Mouse (Mus musculus) midbrain, embryonic 10.5 days (tissue): ENCODE measurements at regions not wholly inside any gene's neighbourhood (a gene's known extent, or its start where the extent isn't known, plus 50 kb on each side); places are given as distances from the start of the nearest gene placed in this dataset.

Experiments used
- DNase-seq: peaks from one replicate; pipeline ENCODE4 v3.0.0-alpha.2; 2017; ENCODE audit warnings: low spot score
- H3K27ac ChIP-seq: fragments of 300-500 bp; sonication (generic); replicated peaks from 2 replicates; pipeline ENCODE4 v1.5.1; 2016; ENCODE audit warnings: mild to moderate bottlenecking
- H3K27me3 ChIP-seq: fragments of 300-500 bp; sonication (generic); 2 replicates; pipeline ENCODE4 v1.6.1; 2016; ENCODE audit warnings: low read depth, mild to moderate bottlenecking; ENCODE audit not compliant: poor library complexity, severe bottlenecking
- H3K36me3 ChIP-seq: fragments of 300-500 bp; sonication (generic); 2 replicates; pipeline ENCODE4 v1.6.1; 2016; ENCODE audit warnings: mild to moderate bottlenecking, moderate library complexity
- H3K4me1 ChIP-seq: fragments of 300-500 bp; sonication (generic); 2 replicates; pipeline ENCODE4 v1.6.1; 2016
- H3K4me3 ChIP-seq: fragments of 300-500 bp; sonication (generic); 2 replicates; pipeline ENCODE4 v1.5.1; 2016; ENCODE audit warnings: mild to moderate bottlenecking, moderate library complexity
- H3K9me3 ChIP-seq: fragments of 300-500 bp; sonication (generic); replicated peaks from 2 replicates; pipeline ENCODE4 v1.6.1; 2016; ENCODE audit warnings: mild to moderate bottlenecking
- WGBS: fragments of 180-500 bp; shearing (Covaris S2); methylation state at CpG from one replicate; pipeline ENCODE4 v1.1.7; 2016; 5-methylcytosine and 5-hydroxymethylcytosine counted together

DNA sequence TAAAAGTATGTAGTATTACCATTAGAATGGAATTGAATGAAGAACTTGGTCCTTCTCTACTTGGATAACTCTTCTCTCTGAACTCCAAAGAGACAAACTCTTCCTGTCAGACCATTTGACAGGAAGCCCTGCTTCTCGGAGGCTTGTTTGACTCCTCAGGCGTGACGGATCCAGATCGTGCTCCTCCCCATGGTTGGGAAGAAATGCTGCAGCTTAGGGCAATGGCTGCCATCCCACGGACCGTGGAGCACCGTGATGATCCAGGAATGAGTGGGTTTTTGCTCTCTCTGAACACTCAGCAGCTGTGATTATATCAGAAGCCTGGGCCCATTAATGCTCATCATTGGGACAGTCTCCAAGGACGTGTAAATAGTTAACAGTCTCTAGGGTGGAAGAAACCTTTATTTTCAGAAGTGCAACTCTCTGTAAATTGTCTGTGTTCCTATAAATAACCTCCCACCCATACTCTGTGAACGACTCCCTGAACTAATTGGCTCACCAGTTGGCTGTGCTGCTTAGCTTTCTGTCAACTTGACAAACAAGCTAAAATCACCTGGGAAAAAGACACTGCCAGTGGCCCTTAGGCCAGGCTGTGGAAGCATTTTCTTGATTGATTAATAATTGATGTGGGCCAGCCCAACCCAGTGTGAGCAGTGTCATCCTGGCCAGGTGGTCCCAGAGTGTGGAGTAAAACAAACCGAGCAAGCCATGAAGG is 88.2 kb upstream of the Mylip start:
- no peaks in the 10 kb centered on the region for H3K27me3 ChIP-seq
- no peak for DNase-seq
- no peak overlapping the region for H3K4me3 ChIP-seq
- 0 out of 2 replicates have a peak, but pooled peaks cover 2% of the 10 kb centered on the region for H3K4me1 ChIP-seq
- H3K9me3 ChIP-seq: no peaks in the 10 kb centered on the region
- WGBS: 88% methylated on average over 10 of the region's 10 CpGs
- H3K36me3 ChIP-seq: no peaks in the 10 kb centered on the region
- no peak overlapping the region for H3K27ac ChIP-seq

- Histone ChIP-seq H3K27ac (no peak overlapping the region), H3K36me3 (no peaks in the 10 kb centered on the region), H3K4me1 (0 out of 2 replicates have a peak, but pooled peaks cover 2% of the 10 kb centered on the region), H3K9me3 (no peaks in the 10 kb centered on the region), H3K4me3 (no peak overlapping the region), H3K27me3 (no peaks in the 10 kb centered on the region)
- DNase-seq: no peak
- WGBS: 80% methylated on average over 6 of the region's 6 CpGs
Measured at GRCm38 (mm10) chr13:45302796-45303195, 86.7 kb upstream of the Mylip start.

GRCm38 (mm10) chr13:45306177-45306576 is 83.4 kb upstream of the Mylip start:
- Histone ChIP-seq H3K4me3 (no peak overlapping the region), H3K9me3 (no peaks in the 10 kb centered on the region), H3K36me3 (no peaks in the 10 kb centered on the region), H3K27me3 (no peaks in the 10 kb centered on the region), H3K27ac (no peak overlapping the region), H3K4me1 (0 out of 2 replicates have a peak, but pooled peaks cover 2% of the 10 kb centered on the region)
- 86% methylated on average over 5 of the region's 5 CpGs for WGBS
- DNase-seq: no peak

DNA sequence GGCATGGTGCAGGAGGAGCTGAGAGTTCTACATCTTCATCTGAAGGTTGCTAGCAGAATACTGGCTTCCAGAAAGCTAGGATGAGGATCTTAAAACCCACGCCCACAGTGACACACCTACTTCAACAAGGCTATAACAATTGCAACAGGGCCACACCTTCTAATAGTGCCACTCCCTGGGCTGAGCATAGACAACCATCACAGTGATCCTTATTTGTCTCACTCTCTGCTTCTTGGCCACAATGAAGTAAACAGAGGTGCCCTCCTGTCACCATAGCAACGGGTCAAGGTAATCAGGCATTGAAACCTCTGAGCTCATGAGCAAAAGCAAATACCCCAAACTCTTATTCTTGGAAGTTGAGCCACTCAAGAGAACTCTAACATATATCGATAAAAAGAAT is 82.3 kb upstream of the Mylip start:
- no peak for DNase-seq
- 92% methylated on average over 3 of the region's 3 CpGs for WGBS
- Histone ChIP-seq H3K4me3 (no peak overlapping the region), H3K27ac (no peak overlapping the region), H3K4me1 (0 out of 2 replicates have a peak, but pooled peaks cover 2% of the 10 kb centered on the region), H3K27me3 (no peaks in the 10 kb centered on the region), H3K36me3 (no peaks in the 10 kb centered on the region), H3K9me3 (no peaks in the 10 kb centered on the region)

DNA sequence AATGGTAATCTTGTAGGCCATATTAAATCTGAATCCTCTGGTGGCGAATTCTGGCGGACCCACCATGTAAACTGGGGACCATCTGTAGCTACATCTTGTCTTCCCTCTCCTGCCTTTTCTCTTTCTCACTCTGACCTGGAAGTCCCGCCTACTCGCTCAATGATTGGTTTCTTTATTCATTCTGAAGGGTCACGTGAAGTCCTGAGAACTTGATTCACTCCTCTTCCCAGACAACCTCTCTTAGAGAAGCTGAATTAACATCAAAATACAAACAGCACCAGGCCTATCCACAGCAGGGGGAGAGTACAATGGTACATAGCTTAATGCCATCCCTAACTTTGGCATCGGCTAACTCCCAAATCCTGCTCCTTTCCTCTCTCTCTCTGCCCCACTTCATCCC is 69.9 kb upstream of the Mylip start:
- Histone ChIP-seq H3K27ac (no peak overlapping the region), H3K4me3 (no peak overlapping the region), H3K4me1 (peaks cover 4% of the 10 kb centered on the region; the same call in 1 of the 2 replicates), H3K9me3 (no peaks in the 10 kb centered on the region), H3K27me3 (no peaks in the 10 kb centered on the region), H3K36me3 (no peaks in the 10 kb centered on the region)
- WGBS: 81% methylated on average over 6 of the region's 6 CpGs
- no peak for DNase-seq

DNA sequence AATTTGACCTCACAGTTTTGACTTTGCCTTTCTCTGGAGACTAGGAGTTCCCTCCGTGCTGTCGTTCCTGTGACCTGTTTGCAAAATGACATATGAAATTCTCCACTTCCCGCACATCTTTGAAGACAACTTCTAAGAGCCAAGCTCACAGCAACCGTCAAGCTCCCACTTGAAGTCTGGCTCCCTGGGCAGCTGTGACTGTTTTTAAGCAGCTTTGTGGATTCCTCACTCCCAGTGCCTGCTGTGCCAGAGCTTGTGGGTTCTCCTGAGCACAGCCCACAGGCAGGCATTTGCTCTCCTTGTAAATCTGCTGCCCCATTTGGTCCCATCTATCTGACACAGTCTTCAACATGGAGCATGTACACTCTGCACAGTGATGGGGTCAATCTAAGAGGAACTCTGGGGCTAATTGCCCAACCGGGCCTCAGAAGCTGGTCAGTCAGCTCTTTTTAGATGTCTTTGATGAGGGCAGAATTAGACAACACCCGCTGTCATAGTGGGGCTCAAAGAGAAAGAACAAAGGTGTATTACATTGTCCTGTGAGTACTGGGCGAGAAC is 63.7 kb upstream of the Mylip start:
- no peak overlapping the region for H3K4me3 ChIP-seq
- H3K9me3 ChIP-seq: no peaks in the 10 kb centered on the region
- no peak for DNase-seq
- H3K36me3 ChIP-seq: no peaks in the 10 kb centered on the region
- H3K4me1 ChIP-seq: peaks cover 6% of the 10 kb centered on the region; the same call in 1 of the 2 replicates
- no peaks in the 10 kb centered on the region for H3K27me3 ChIP-seq
- no peak overlapping the region for H3K27ac ChIP-seq
- 72% methylated on average over 7 of the region's 7 CpGs for WGBS

DNA sequence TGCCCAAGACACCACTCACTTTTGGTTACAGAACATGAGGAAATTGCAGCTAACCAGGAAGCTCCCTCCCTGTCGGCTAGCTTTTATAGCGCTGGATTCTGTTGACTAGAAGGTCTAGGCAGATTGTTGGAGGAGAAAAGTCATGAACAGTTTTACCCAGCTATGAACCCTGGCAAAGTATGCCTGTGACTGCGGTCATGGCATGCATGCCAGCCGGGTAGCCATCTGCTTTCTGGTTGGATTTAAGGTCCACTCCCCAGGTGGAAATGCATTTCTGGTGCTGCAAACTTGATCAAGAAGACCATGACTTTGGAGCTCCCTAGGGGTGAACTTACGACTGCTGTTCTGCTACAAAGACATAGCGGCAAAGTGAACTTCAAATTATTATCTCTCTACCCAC is 62.8 kb upstream of the Mylip start:
- DNase-seq: no peak
- Histone ChIP-seq H3K27me3 (no peaks in the 10 kb centered on the region), H3K4me3 (no peak overlapping the region), H3K4me1 (peaks cover 6% of the 10 kb centered on the region; the same call in 1 of the 2 replicates), H3K9me3 (no peaks in the 10 kb centered on the region), H3K36me3 (no peaks in the 10 kb centered on the region), H3K27ac (no peak overlapping the region)
- WGBS: 93% methylated on average over 6 of the region's 6 CpGs

GRCm38 (mm10) chr13:45330561-45330960 is 59.0 kb upstream of the Mylip start:
- no peak overlapping the region for H3K27ac ChIP-seq
- 84% methylated on average over 8 of the region's 8 CpGs for WGBS
- DNase-seq: no peak

DNA sequence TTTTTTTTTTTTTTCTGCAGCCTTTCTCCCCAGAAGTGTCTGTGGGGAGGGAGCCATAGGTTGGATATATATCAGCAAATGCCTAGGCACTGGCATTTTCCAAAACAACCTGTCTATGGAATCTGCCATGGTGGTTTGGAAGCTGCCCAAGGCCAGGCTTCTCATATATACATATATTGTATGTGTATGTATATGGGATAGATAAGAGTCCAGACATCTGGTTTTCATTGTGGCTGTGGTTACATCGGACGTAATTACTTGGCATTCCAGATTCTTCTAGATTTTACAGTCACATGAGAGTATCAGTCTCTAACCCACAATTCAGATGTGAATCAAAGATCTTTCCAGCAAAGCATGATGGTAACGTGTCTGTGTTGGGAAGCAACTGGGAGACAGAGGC is 57.5 kb upstream of the Mylip start:
- DNase-seq: no peak
- no peaks in the 10 kb centered on the region for H3K4me1 ChIP-seq
- no peaks in the 10 kb centered on the region for H3K36me3 ChIP-seq
- no peak overlapping the region for H3K4me3 ChIP-seq
- no peak overlapping the region for H3K27ac ChIP-seq
- no peaks in the 10 kb centered on the region for H3K9me3 ChIP-seq
- 88% methylated on average over 3 of the region's 3 CpGs for WGBS
- H3K27me3 ChIP-seq: no peaks in the 10 kb centered on the region

More at GRCm38 (mm10) chr13:45330561-45330960, 59.0 kb upstream of the Mylip start:
- H3K36me3 ChIP-seq: no peaks in the 10 kb centered on the region
- no peak overlapping the region for H3K4me3 ChIP-seq
- H3K27me3 ChIP-seq: no peaks in the 10 kb centered on the region
- no peaks in the 10 kb centered on the region for H3K9me3 ChIP-seq
- peaks cover 4% of the 10 kb centered on the region; the same call in 1 of the 2 replicates for H3K4me1 ChIP-seq

- WGBS: 79% methylated on average over 5 of the region's 5 CpGs
- Histone ChIP-seq H3K27ac (no peak overlapping the region), H3K4me3 (no peak overlapping the region), H3K27me3 (no peaks in the 10 kb centered on the region), H3K9me3 (no peaks in the 10 kb centered on the region), H3K36me3 (no peaks in the 10 kb centered on the region), H3K4me1 (no peaks in the 10 kb centered on the region)
- no peak for DNase-seq
Measured at GRCm38 (mm10) chr13:45333634-45334033, 55.9 kb upstream of the Mylip start.
